Mouse (Mus musculus): Measurements from ENCODE around the gene Ms4a4b.

GRCm38 (mm10) chr19:11447238-11447637, 3.9 kb downstream of the Ms4a4b start:
- TF ChIP-seq EP300 (IDR thresholded peaks at IDR 0.05) (no peak), CTCF (IDR thresholded peaks at IDR 0.05) (no peak)
